Mouse (Mus musculus) small intestine, adult 2 months (tissue): ENCODE results near the gene Cdh13.

Experiments used
- CTCF ChIP-seq: fragments of 200-500 bp; IDR thresholded peaks from 2 replicates; pipeline ENCODE4 v1.5.1; 2012; ENCODE audit warnings: low read depth, mild to moderate bottlenecking, control low read depth, inconsistent platforms, low read length, moderate library complexity, mixed read lengths; ENCODE audit not compliant: insufficient replicate concordance, insufficient read length; ENCODE audit errors: extremely low read depth
- POLR2A ChIP-seq: fragments of 200-500 bp; IDR thresholded peaks from 2 replicates; pipeline ENCODE4 v1.6.1; 2012; ENCODE audit warnings: low read depth, mild to moderate bottlenecking, control low read depth, inconsistent platforms, low read length, moderate library complexity

DNA sequence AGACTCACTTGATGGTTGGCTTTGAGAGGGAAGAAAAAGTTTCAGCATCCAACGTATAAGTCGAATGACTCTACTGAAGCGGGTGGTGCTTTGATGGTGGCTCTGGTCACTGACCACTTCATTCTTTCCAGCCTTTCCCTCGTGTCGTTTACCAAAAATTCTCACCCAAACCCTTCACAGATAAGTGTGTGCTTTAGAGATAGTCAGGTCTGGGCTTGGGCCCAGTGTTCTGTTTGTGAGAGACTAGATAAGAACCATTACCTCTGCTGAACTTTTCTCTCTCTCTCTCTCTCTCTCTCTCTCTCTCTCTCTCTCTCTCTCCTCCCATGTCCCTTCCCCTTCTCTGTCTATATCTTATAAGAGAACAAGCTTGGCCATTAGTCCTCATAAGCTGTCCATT is 342.9 kb downstream of the Cdh13 start:
- TF ChIP-seq POLR2A (no peak), CTCF (no peak)
